Mouse (Mus musculus): ENCODE measurements around the gene Obox1.
"Not testable (repeated sequence)": the region's sequence is repeated elsewhere in the genome, so short reads cannot be mapped to it uniquely, and the experiment has no call there.

Gene Obox1

GRCm38 (mm10) chr7:15388421-15388998, at the start of gene Obox1, which contains the start of gene Obox2:
Obox1 (plus strand) TSS chr7:15388948.
Obox2 (plus strand) TSS chr7:15388721.
- DNase-seq (ENCODE audit: low spot score): not testable (repeated sequence)

- not testable (repeated sequence) for DNase-seq (ENCODE audit: low spot score)
Measured at GRCm38 (mm10) chr7:15399147-15399874, 10.6 kb downstream of the Obox1 start.

GRCm38 (mm10) chr7:15406816-15407215, 18.1 kb downstream of the Obox1 start:
- DNase-seq (ENCODE audit: low spot score): not testable (repeated sequence)

GRCm38 (mm10) chr7:15418046-15418445, 29.3 kb downstream of the Obox1 start:
- DNase-seq (ENCODE audit: low spot score): not testable (repeated sequence)

GRCm38 (mm10) chr7:15425537-15425936, 36.8 kb downstream of the Obox1 start:
- not testable (repeated sequence) for DNase-seq (ENCODE audit: low spot score)

GRCm38 (mm10) chr7:15509411-15509810, 120.7 kb downstream of the Obox1 start:
- not testable (repeated sequence) for DNase-seq (ENCODE audit: low spot score)
